Mouse (Mus musculus): Measurements from ENCODE around the gene A830031A19Rik.

Gene A830031A19Rik

DNA sequence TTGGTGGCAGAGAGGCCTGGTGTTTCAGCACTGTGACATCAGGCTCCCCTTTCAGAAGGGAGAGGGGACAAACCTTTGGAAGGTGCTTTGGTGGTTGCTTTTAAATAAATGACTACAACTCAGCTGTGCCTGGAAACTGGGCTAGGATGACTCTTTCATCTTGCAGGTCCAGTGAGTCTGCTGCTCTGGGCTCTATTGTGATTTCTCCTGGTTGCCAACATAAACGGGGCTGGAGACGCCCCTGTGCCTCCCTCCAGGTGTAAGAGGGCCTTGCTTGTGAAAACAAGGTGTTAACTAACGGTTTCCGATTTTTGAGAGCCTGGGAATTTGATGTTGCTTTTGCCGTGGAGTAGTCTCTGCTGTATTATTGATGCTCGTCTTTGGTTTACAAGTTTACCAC is 21.6 kb upstream of the A830031A19Rik start:
- no peak for DNase-seq (ENCODE audit: extremely low read depth, insufficient read length, low spot score)

DNA sequence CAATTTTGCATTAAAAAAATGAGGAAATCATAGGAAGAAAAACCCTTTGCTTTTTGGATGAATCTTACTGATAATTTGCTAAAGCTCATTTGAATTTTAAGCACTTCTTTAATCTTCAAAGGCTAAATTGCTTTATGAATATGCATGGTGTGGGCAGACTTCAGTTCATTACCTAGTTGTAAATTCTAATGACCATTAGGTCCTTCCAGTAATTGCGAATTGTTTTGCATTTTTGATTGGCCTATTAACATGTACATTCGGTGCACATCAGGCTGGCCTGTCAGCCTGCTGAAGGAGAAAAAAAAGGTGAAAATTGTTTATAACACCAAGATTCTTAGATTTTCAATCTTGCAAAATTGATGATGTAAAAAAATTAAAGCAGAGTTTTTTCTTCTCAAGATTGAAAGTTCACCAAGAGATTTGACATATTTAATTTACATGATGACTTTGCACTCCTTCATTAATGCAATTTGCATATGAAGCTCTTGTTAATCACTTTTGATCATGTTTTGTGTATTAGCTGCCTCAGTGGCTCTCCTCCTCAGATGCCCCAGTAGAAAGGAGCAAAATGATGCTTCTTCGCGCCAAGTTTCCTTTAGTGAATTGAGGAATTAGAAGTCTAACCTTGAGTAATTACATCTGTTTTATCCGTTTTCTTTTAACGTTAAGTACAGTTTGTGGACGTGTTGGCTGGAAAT is 21.0 kb upstream of the A830031A19Rik start:
- DNase-seq (ENCODE audit: extremely low read depth, insufficient read length, low spot score): no peak

DNA sequence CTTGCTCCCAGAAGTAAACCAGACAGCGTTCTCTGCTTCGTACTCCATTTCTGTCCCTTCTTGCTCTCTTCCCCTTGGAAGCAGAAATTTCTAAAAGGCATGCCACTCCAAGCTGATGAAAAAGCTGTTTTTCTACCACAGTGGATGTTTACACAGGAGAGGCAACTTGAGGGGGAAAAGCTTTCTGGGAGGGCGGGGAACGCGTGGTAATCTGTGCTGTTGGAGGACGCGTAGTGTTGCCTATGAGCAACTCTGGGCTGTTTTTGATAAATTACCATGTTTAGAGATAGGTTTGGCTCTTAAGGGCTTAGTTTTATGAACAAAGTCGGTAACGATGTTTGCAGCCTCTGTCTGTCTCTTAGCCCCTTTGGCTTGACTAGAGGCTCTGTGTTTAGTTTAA is 20.4 kb upstream of the A830031A19Rik start:
- DNase-seq (ENCODE audit: extremely low read depth, insufficient read length, low spot score): no peak

GRCm38 (mm10) chr11:24094086-24094487 is 19.2 kb upstream of the A830031A19Rik start:
- DNase-seq (ENCODE audit: extremely low read depth, insufficient read length, low spot score): no peak

- DNase-seq (ENCODE audit: extremely low read depth, insufficient read length, low spot score): no peak
Observed at GRCm38 (mm10) chr11:24092618-24093017, 17.8 kb upstream of the A830031A19Rik start.

DNA sequence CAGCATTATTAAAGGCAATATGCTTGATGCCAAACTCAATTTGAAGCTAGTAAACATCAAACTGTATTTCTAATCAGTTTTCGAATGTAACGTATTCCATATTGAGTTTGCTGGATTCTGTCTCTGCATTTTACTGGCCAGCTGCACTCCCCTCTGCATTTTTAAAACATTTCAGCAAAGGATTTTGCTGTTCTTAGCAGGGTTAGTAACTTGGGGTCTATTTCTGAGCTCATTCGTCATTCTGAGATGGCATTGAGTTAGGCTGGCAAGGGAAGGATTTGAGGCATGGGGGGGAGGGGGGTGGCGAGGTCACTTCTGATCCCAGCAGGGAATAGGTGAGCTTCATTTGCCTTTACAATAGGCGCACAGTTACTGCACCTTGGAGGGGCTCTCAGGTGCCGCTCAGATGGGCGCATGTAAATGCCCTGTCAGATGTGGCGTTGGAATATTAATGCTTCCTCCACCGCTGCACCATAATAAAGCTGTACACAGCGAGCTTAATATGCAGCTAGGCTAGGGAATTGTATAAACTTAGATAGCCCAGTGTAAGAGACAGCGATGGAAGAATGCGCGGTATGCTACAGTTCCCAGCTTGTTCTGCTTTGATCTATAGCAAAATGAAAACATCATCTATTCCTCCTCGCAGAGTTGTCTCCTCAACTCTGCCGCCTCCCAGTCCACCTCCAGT is 16.7 kb upstream of the A830031A19Rik start:
- no peak for DNase-seq (ENCODE audit: extremely low read depth, insufficient read length, low spot score)

DNA sequence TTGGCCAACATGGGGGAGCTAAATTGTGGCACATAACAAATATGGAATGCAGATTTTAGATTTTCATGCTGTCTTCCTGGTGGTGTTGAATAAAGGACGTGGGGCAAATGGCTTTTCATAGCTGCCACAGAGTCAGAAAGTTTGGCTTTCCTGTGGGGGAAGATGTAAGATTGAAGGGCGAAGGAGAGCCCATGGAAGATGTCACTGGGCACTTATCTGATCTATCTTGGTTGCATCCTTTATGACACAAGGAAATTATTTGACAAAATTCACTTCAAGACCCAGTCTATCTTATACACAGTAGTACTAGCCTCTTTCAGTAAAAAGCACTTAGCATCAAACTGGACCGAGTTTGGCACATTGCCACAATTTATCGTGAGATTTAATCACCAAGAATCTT is 15.6 kb upstream of the A830031A19Rik start:
- no peak for DNase-seq (ENCODE audit: extremely low read depth, insufficient read length, low spot score)

DNA sequence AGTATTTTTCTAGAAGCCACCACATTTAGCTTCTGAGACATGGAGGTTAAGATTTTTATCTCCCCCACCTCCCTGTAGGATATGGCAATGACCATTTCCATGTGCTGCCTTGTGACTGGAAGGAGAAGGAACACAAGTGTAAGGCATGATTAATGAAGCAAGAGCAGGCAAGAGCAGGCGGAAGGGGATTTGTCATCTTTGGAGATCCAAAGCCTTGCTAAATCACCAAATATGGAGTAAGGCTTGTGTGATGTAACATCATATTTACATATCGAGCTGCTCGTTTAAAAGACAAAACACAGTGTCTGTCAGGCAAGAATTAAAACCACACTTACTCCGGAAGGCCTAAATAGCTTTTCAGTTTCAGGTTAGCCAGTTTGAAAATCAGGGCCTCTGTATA is 12.2 kb upstream of the A830031A19Rik start:
- no peak for DNase-seq (ENCODE audit: extremely low read depth, insufficient read length, low spot score)

- DNase-seq (ENCODE audit: extremely low read depth, insufficient read length, low spot score): no peak
Observed at GRCm38 (mm10) chr11:24085986-24086385, 11.1 kb upstream of the A830031A19Rik start.

DNA sequence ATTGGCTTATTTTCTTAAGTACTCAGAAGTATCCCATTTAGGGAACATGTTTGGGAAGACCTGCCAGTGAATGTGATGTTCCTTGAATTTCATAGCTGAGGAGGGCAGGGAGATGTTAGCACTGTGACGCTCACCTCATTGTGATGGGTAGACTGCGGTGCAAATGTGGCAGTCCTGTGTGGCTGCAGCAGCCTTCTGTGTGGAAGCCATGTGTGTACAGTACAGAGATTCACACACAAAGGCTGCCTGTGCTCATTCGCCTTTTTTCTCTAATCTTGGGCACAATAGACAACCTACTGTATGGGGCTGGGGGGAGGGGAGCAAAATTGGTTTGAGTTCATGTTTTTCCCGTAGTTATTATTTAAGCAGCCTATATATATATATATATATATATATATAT is 9.7 kb upstream of the A830031A19Rik start:
- no peak for DNase-seq (ENCODE audit: extremely low read depth, insufficient read length, low spot score)

DNA sequence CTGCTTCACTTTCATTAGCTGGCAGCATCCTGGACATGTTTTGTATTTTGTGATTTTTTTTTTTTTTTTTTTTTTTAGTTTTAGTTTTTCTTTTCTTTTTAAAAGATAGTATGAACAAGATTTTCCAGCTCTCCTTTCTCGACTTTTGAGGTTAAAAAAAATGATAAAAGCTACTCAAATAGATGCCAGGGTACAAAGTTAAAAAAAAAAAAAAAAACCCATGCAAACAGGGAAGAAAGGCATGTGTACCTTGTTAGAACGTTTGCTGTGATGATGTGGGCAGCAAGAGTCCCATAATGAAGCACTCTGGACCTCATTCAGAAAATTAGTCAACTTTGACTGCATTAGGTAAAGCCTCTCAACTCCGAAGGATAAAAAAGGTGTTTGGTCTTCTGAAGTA is 9.2 kb upstream of the A830031A19Rik start:
- DNase-seq (ENCODE audit: extremely low read depth, insufficient read length, low spot score): no peak

DNA sequence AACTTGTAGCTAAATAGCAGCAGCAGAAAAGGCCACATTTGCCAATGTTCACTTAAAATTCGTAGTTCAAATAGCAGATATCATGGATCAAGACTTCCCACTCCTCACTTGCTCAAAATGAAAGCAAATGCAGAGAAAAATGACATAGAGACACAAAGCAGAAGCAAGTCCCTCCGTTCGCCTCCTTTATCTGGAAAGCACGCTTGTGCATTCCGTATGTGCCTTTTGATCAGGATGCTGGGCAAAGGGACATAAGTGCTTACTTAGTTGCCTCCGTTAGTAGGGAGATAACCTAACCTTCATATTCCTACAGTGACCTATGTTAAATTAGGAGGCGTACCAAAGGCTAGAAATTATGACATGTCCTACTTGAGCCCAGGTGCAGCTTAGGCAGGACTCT is 8.6 kb upstream of the A830031A19Rik start:
- no peak for DNase-seq (ENCODE audit: extremely low read depth, insufficient read length, low spot score)

DNA sequence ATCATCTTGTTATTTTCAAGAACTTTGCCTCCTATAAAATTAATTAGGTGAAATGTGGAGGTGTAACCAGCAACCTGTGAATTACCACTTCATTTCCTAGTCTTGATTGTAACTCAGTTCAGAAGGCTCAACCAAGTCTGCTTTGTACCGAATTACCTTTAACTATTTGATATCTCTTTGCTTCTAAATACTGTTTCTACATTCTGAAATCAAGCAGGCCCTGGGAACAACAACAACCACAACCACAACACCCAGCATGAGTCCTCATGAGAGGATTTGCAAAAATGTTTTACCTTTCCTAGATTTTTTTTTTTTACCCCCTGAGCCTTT is 8.2 kb upstream of the A830031A19Rik start:
- no peak for DNase-seq (ENCODE audit: extremely low read depth, insufficient read length, low spot score)

- no peak for DNase-seq (ENCODE audit: extremely low read depth, insufficient read length, low spot score)
Observed at GRCm38 (mm10) chr11:24082385-24083075, 7.7 kb upstream of the A830031A19Rik start.

DNA sequence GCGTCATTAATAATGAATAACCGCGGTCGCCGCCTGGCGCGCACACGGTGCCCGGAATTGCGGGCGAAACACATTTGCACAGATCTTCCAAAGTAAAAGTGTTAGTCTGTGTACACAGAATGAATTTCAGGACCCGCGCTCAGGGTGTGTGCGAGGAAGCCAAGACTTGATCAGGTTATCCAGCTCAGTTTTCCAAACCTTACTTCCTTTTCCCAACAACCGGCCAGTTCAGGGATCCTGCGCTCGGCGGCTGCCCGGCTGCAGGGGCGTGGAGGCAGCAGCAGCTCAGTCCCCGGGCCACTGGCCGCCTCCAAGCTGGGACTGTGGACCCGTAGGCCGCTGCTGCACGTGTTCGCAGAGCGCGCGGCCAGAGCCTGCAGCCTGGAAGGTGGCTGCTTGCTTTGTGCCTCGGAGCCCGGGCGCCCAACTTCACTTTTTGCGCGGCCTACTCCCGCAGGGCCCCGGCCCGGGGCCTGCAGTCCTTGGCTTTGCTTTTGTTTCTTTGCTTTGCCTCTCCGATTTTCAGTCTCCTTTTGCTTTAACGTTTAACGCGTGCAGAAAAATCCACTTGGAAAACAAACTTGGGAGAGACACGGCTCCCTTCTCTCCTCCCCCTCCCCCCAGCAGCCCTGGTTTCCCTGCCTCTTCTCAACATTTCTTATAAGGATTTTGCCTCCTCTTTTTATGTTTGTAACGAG is 7.0 kb upstream of the A830031A19Rik start:
- no peak for DNase-seq (ENCODE audit: extremely low read depth, insufficient read length, low spot score)

- no peak for DNase-seq (ENCODE audit: extremely low read depth, insufficient read length, low spot score)
Observed at GRCm38 (mm10) chr11:24081016-24081686, 6.3 kb upstream of the A830031A19Rik start.

GRCm38 (mm10) chr11:24080541-24080940 is 5.7 kb upstream of the A830031A19Rik start:
- no peak for DNase-seq (ENCODE audit: extremely low read depth, insufficient read length, low spot score)

DNA sequence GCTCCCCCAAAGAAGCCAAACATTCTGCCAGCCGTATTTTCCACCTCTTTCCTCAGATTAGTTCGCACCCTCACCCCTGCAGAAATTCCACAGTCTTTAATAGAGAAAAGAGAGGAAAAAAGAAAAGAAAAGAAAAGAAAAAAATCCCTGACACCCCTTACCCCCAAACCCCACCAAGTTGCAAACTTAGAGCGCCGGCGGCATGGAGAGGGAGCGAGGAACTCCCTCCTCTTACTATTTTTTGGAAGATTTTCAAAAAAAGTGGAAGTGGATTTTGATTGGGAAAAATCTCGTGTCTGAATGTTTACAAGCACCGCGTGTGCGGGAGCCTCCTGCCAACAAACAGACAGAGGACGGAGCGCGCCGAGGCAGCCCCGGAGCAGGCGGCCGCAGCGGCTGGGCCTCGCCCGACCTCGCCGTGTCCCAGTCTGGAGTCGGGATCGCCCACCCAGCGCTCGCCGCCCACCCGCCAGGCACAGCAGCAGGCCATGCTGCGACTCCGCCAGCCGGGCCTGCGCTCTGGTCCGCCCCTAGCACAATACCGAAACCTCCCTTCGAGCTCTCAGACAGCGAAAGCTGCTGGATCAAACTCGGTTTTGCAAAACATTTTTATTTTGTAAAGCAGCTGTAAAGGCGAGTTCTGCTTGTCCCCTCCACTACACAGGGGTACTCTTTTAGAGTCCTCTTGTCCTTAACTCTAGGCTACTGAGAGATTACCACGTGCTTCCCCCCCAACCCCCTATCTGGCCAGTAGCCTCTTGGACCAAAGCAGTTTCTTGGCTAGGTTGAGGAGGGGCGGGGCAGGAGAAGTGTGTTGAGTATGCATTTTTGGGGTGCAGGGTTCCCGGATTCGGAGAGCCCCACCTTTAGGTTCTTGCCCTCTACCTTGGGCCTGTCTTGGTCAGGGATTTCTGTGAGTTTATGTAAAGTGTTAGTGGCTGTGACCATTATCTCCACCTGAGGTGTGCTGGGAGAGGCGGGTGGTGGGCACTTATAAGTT is 4.8 kb upstream of the A830031A19Rik start:
- DNase-seq (ENCODE audit: extremely low read depth, insufficient read length, low spot score): no peak

DNA sequence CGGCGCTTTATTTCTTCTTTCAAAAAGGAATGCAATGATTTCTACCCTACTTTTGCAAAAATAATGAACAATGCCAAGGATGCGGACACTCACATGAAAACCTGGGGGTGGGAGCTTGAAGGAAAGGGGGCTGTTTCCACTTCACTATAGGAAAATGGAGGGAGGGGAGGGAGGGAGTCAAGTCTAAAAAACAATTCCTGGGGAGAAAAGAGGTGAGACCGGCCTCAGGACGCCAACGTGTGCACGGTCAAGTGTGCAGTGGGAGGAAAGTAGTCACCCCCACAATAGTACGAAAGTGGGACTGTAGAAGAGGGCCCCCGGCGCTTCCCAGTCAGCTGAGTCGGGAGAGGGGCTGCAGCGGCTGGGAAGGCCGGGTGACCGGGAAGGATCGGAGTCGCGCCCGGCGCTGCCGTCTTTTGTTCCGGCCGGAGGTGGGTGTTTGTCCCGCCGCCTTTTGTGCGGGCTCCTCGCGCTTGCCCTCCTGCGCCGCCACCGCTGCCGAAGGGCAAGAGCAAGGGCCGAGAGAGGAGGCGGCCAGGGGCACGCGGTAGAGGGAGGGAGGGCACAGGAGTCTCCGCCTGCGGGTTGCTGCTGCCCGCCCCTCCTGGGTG is 4.0 kb upstream of the A830031A19Rik start:
- DNase-seq (ENCODE audit: extremely low read depth, insufficient read length, low spot score): no peak

Data from 3134 (cell line).